Mouse (Mus musculus) limb, embryonic 13.5 days (tissue): ENCODE measurements around the gene Dnaaf5. TPM values are rescaled to one million over a fixed set of nuclear protein-coding genes. Genes with fewer than 3 reads are reported as not detected.

Source experiments
- ATAC-seq: fragments of 200-750 bp; cut with Nextera tagmentation; 2 replicates; pipeline ENCODE4 v1.8.0; 2017; ENCODE audit warnings: low read depth, moderate number of reproducible peaks, moderate TSS enrichment; ENCODE audit not compliant: low FRiP score
- H3K27ac ChIP-seq: fragments of 300-500 bp; sonication (generic); 2 replicates; pipeline ENCODE4 v1.5.1; 2015; ENCODE audit warnings: inconsistent platforms, mild to moderate bottlenecking, moderate library complexity
- H3K27me3 ChIP-seq: fragments of 300-500 bp; sonication (generic); 2 replicates; pipeline ENCODE4 v1.6.1; 2015; ENCODE audit warnings: mild to moderate bottlenecking, inconsistent platforms
- H3K36me3 ChIP-seq: fragments of 300-500 bp; sonication (generic); 2 replicates; pipeline ENCODE4 v1.6.1; 2015; ENCODE audit warnings: inconsistent platforms, mild to moderate bottlenecking, moderate library complexity
- H3K4me1 ChIP-seq: fragments of 300-500 bp; sonication (generic); 2 replicates; pipeline ENCODE4 v1.6.1; 2015; ENCODE audit warnings: inconsistent platforms
- H3K4me2 ChIP-seq: fragments of 300-500 bp; sonication (generic); replicated peaks from 2 replicates; pipeline ENCODE4 v1.6.1; 2015; ENCODE audit warnings: inconsistent platforms, mild to moderate bottlenecking, moderate library complexity
- H3K4me3 ChIP-seq: fragments of 300-500 bp; sonication (generic); 2 replicates; pipeline ENCODE4 v1.5.1; 2015; ENCODE audit warnings: moderate library complexity, mild to moderate bottlenecking, inconsistent platforms
- H3K9ac ChIP-seq: fragments of 300-500 bp; sonication (generic); 2 replicates; pipeline ENCODE4 v1.6.1; 2015; ENCODE audit warnings: mild to moderate bottlenecking, inconsistent platforms
- H3K9me3 ChIP-seq: fragments of 300-500 bp; sonication (generic); 2 replicates; pipeline ENCODE4 v1.6.1; 2016; ENCODE audit warnings: inconsistent platforms
- WGBS: fragments of 180-500 bp; shearing (Covaris S2); methylation state at CpG from one replicate; pipeline ENCODE4 v1.1.7; 2015; 5-methylcytosine and 5-hydroxymethylcytosine counted together
- polyA plus RNA-seq: library from polyadenylated mRNA; unstranded; fragments of >200 nt; fragmentation: Nextera tagmentation; extraction: Ambion mirVana; gene quantifications from 2 replicates; pipeline ENCODE4 v1.2.1, GENCODE M21; 2015

The Dnaaf5 gene
- polyA plus RNA-seq = 4.4 and 4.7 TPM in 2 replicates

GRCm38 (mm10) chr5:139149681-139150602 lies at the start of gene Dnaaf5, which contains the start of gene Prkar1b:
TSS of gene Dnaaf5 (plus strand) at chr5:139150223.
TSS of gene Prkar1b (minus strand) at chr5:139150001.
- H3K4me1 ChIP-seq = peaks cover 17% of the 10 kb centered on the region
- no peaks in the 10 kb centered on the region for H3K9me3 ChIP-seq
- ATAC-seq = peak; percentile 97
- peak within 1 kb of the TSS; percentile 93 for H3K4me3 ChIP-seq
- WGBS = under 1% methylated on average over 87 of the region's 87 CpGs
- H3K36me3 ChIP-seq = peaks cover 31% of the 10 kb centered on the region
- peak within 1 kb of the TSS; percentile 92 for H3K4me2 ChIP-seq
- H3K27me3 ChIP-seq = no peaks in the 10 kb centered on the region
- peak within 1 kb of the TSS; percentile 85 for H3K9ac ChIP-seq
- peak within 1 kb of the TSS; percentile 48; the same call in 1 of the 2 replicates for H3K27ac ChIP-seq

GRCm38 (mm10) chr5:139101783-139102182 lies 48.2 kb upstream of the Dnaaf5 start:
- WGBS = 62% methylated on average over 6 of the region's 6 CpGs

GRCm38 (mm10) chr5:139107815-139108214 lies 42.2 kb upstream of the Dnaaf5 start:
- no peak overlapping the region for H3K4me3 ChIP-seq
- ATAC-seq = no peak
- WGBS = 72% methylated on average over 9 of the region's 9 CpGs
- H3K4me2 ChIP-seq = no peak overlapping the region
- H3K36me3 ChIP-seq = peaks cover 4% of the 10 kb centered on the region; the same call in 1 of the 2 replicates
- H3K4me1 ChIP-seq = no peaks in the 10 kb centered on the region
- no peaks in the 10 kb centered on the region for H3K27me3 ChIP-seq
- no peak overlapping the region for H3K27ac ChIP-seq
- 0 out of 2 replicates have a peak, but pooled peaks cover 4% of the 10 kb centered on the region for H3K9me3 ChIP-seq
- H3K9ac ChIP-seq = no peak overlapping the region

More at GRCm38 (mm10) chr5:139101783-139102182, 48.2 kb upstream of the Dnaaf5 start:
- no peak overlapping the region for H3K4me3 ChIP-seq
- H3K27ac ChIP-seq = no peak overlapping the region
- peaks cover 4% of the 10 kb centered on the region; the same call in 1 of the 2 replicates for H3K36me3 ChIP-seq
- ATAC-seq = no peak; the same call in 1 of the 2 replicates
- H3K27me3 ChIP-seq = no peaks in the 10 kb centered on the region
- peaks cover 4% of the 10 kb centered on the region; the same call in 1 of the 2 replicates for H3K9me3 ChIP-seq
- no peak overlapping the region for H3K4me2 ChIP-seq
- no peak overlapping the region for H3K9ac ChIP-seq
- H3K4me1 ChIP-seq = peaks cover 16% of the 10 kb centered on the region

- 88% methylated on average over 2 of the region's 2 CpGs for WGBS
- Histone ChIP-seq H3K4me3 (no peak overlapping the region), H3K4me1 (no peaks in the 10 kb centered on the region), H3K36me3 (peaks cover 4% of the 10 kb centered on the region; the same call in 1 of the 2 replicates), H3K27ac (no peak overlapping the region), H3K9ac (no peak overlapping the region), H3K27me3 (no peaks in the 10 kb centered on the region), H3K9me3 (no peaks in the 10 kb centered on the region), H3K4me2 (no peak overlapping the region)
- no peak for ATAC-seq
Measured at GRCm38 (mm10) chr5:139110140-139110855, 39.7 kb upstream of the Dnaaf5 start.

- Histone ChIP-seq H3K27ac (no peak overlapping the region), H3K4me3 (no peak overlapping the region), H3K9me3 (no peaks in the 10 kb centered on the region), H3K36me3 (no peaks in the 10 kb centered on the region), H3K27me3 (no peaks in the 10 kb centered on the region), H3K4me2 (no peak overlapping the region), H3K4me1 (no peaks in the 10 kb centered on the region), H3K9ac (no peak overlapping the region)
- ATAC-seq = no peak
- WGBS = 66% methylated on average over 9 of the region's 9 CpGs
Measured at GRCm38 (mm10) chr5:139111991-139112390, 38.0 kb upstream of the Dnaaf5 start.

GRCm38 (mm10) chr5:139112418-139112817 lies 37.6 kb upstream of the Dnaaf5 start:
- Histone ChIP-seq H3K4me3 (no peak overlapping the region), H3K27me3 (no peaks in the 10 kb centered on the region), H3K9me3 (no peaks in the 10 kb centered on the region), H3K27ac (no peak overlapping the region), H3K36me3 (no peaks in the 10 kb centered on the region), H3K9ac (no peak overlapping the region), H3K4me1 (no peaks in the 10 kb centered on the region), H3K4me2 (no peak overlapping the region)
- no peak for ATAC-seq
- 80% methylated on average over 9 of the region's 9 CpGs for WGBS

GRCm38 (mm10) chr5:139114876-139115275 lies 35.1 kb upstream of the Dnaaf5 start:
- H3K4me2 ChIP-seq = no peak overlapping the region
- no peak overlapping the region for H3K27ac ChIP-seq
- 67% methylated on average over 4 of the region's 4 CpGs for WGBS
- ATAC-seq = no peak
- H3K9ac ChIP-seq = no peak overlapping the region
- no peaks in the 10 kb centered on the region for H3K36me3 ChIP-seq
- H3K4me3 ChIP-seq = no peak overlapping the region
- H3K4me1 ChIP-seq = 0 out of 2 replicates have a peak, but pooled peaks cover 4% of the 10 kb centered on the region
- no peaks in the 10 kb centered on the region for H3K9me3 ChIP-seq
- no peaks in the 10 kb centered on the region for H3K27me3 ChIP-seq

GRCm38 (mm10) chr5:139115507-139115906 lies 34.5 kb upstream of the Dnaaf5 start:
- Histone ChIP-seq H3K9me3 (no peaks in the 10 kb centered on the region), H3K27me3 (no peaks in the 10 kb centered on the region), H3K27ac (no peak overlapping the region), H3K4me3 (no peak overlapping the region), H3K4me2 (no peak overlapping the region), H3K36me3 (no peaks in the 10 kb centered on the region), H3K9ac (no peak overlapping the region), H3K4me1 (0 out of 2 replicates have a peak, but pooled peaks cover 4% of the 10 kb centered on the region)
- ATAC-seq = no peak
- WGBS = 92% methylated on average over 7 of the region's 7 CpGs

- Histone ChIP-seq H3K27me3 (no peaks in the 10 kb centered on the region), H3K4me1 (0 out of 2 replicates have a peak, but pooled peaks cover 4% of the 10 kb centered on the region), H3K36me3 (no peaks in the 10 kb centered on the region), H3K27ac (no peak overlapping the region), H3K9ac (no peak overlapping the region), H3K4me2 (no peak overlapping the region), H3K4me3 (no peak overlapping the region), H3K9me3 (0 out of 2 replicates have a peak, but pooled peaks cover 7% of the 10 kb centered on the region)
- ATAC-seq = no peak
- 64% methylated on average over 5 of the region's 5 CpGs for WGBS
Measured at GRCm38 (mm10) chr5:139118139-139118960, 31.7 kb upstream of the Dnaaf5 start.

- H3K9ac ChIP-seq = no peak overlapping the region
- no peaks in the 10 kb centered on the region for H3K36me3 ChIP-seq
- no peak overlapping the region for H3K4me2 ChIP-seq
- 72% methylated on average over 2 of the region's 2 CpGs for WGBS
- no peak for ATAC-seq
- 0 out of 2 replicates have a peak, but pooled peaks cover 4% of the 10 kb centered on the region for H3K4me1 ChIP-seq
- H3K9me3 ChIP-seq = 0 out of 2 replicates have a peak, but pooled peaks cover 7% of the 10 kb centered on the region
- H3K27me3 ChIP-seq = no peaks in the 10 kb centered on the region
- H3K4me3 ChIP-seq = no peak overlapping the region
- no peak overlapping the region for H3K27ac ChIP-seq
Measured at GRCm38 (mm10) chr5:139118961-139119276, 31.1 kb upstream of the Dnaaf5 start.

- WGBS = 76% methylated on average over 3 of the region's 3 CpGs
- Histone ChIP-seq H3K36me3 (peaks cover 12% of the 10 kb centered on the region), H3K4me3 (no peak overlapping the region), H3K4me2 (no peak overlapping the region), H3K9me3 (0 out of 2 replicates have a peak, but pooled peaks cover 7% of the 10 kb centered on the region), H3K9ac (no peak overlapping the region), H3K4me1 (peaks cover 8% of the 10 kb centered on the region; the same call in 1 of the 2 replicates), H3K27me3 (peaks cover 23% of the 10 kb centered on the region), H3K27ac (no peak overlapping the region)
- ATAC-seq = no peak
Measured at GRCm38 (mm10) chr5:139125717-139126116, 24.3 kb upstream of the Dnaaf5 start.
